Mouse (Mus musculus) intestine, embryonic 15.5 days (tissue): Measurements from ENCODE around the gene Dnajc13. TPM values are rescaled to one million over a fixed set of nuclear protein-coding genes. Genes with fewer than 3 reads are reported as not detected.

Experiments
- polyA plus RNA-seq: library from polyadenylated mRNA; unstranded; fragments of >200 nt; fragmentation: Nextera tagmentation; extraction: Ambion mirVana; gene quantifications from 2 replicates; pipeline ENCODE4 v1.2.1, GENCODE M21; 2015

The Dnajc13 gene
- polyA plus RNA-seq, 1 experiment from 2014 or later: 19.1 TPM

Other genes with a start within 250 kb of the Dnajc13 start
- gene Gm28305, start 222.3 kb downstream of the Dnajc13 start, polyA plus RNA-seq: not detected in 2 replicates
- 46.7 and 49.6 TPM in 2 replicates for gene Uba5, start 199.8 kb downstream of the Dnajc13 start, polyA plus RNA-seq
- gene Acad11, start 199.6 kb downstream of the Dnajc13 start, polyA plus RNA-seq: 21.8 and 24.7 TPM in 2 replicates
- gene Ackr4, start 136.0 kb downstream of the Dnajc13 start, polyA plus RNA-seq: 4.3 TPM in 2 replicates
- 1.5 TPM in 2 replicates for gene Acpp, start 74.8 kb upstream of the Dnajc13 start, polyA plus RNA-seq